16 mouse cellular contexts compared by ENCODE assay signal in the genomic region with DNA sequence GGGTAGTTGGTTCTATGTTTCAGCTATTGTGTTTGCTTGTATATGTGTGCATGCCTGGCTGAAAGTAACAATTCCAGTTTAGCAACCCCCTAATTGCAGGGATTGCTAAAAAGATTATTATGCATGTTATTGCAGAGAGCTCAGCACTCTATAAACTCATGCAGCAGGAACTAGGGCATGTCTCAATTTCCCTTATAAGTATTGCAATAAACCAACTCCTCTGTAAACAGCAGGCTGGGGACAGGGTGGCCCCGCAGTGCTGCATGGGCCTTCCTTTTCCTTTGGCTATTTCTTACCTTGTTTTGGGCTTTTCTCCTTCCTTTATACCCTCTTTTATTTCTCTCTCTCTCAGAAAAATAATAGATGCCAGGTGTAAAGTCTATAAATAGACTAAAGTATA.
"Had no signal": no experiment of that assay in that cellular context is flagged by ENCODE, and none has a peak within 500 bp of the region (broad histone marks: within the 10 kb centered on the region; RNA-seq: fewer than 3 reads in every experiment).

No protein-coding gene starts in this region.

- H3K36me3 ChIP-seq: limb, embryonic 12.5 days; limb, embryonic 15.5 days; lung, embryonic 15.5 days had no signal

- H3K4me2 ChIP-seq: limb, embryonic 12.5 days; limb, embryonic 15.5 days; lung, embryonic 15.5 days; midbrain, embryonic 11.5 days had no signal

- H3K9ac ChIP-seq: limb, embryonic 12.5 days; limb, embryonic 15.5 days; liver, embryonic 14.5 days; lung, embryonic 15.5 days had no signal

- H3K27ac ChIP-seq: limb, embryonic 12.5 days; liver, embryonic 14.5 days; lung, embryonic 15.5 days; stomach, postnatal 0 days had no signal

- H3K4me3 ChIP-seq: limb, embryonic 12.5 days; limb, embryonic 15.5 days; lung, embryonic 15.5 days had no signal

- DNase-seq: kidney, adult 18-20 months; kidney, adult 9 months; kidney, postnatal 14 days; kidney, postnatal 4 days; left cerebral cortex, postnatal 4 days; lung, adult 18-20 months; lung, postnatal 4 days; midbrain, embryonic 14.5 days; thymus, postnatal 25 days had no signal

- H3K9me3 ChIP-seq: limb, embryonic 12.5 days; limb, embryonic 15.5 days; lung, embryonic 15.5 days had no signal

- ATAC-seq: intestine, embryonic 16.5 days had no signal

- H3K27me3 ChIP-seq: limb, embryonic 12.5 days; limb, embryonic 15.5 days; lung, embryonic 15.5 days had no signal
